Mouse (Mus musculus) liver, adult 2 months (tissue): Measurements from ENCODE around the gene Myo18b. TPM values are rescaled to one million over a fixed set of nuclear protein-coding genes. Genes with fewer than 3 reads are reported as not detected.

ENCODE experiments used
- DNase-seq: peaks from one replicate; pipeline ENCODE4 v3.0.0-alpha.2; 2011; ENCODE audit warnings: low read depth, low spot score; ENCODE audit errors: extremely low read depth
- H3K27ac ChIP-seq: fragments of 200-500 bp; replicated peaks from 2 replicates; pipeline ENCODE4 v1.5.1; 2012; ENCODE audit warnings: low read depth, mild to moderate bottlenecking, control low read depth, inconsistent platforms, low read length; ENCODE audit not compliant: insufficient read depth
- H3K27me3 ChIP-seq: fragments of 200-500 bp; 2 replicates; pipeline ENCODE4 v1.6.1; 2012; ENCODE audit warnings: mild to moderate bottlenecking, moderate library complexity, low read length, inconsistent platforms; ENCODE audit not compliant: control insufficient read depth, insufficient read depth
- H3K36me3 ChIP-seq: fragments of 200-500 bp; 2 replicates; pipeline ENCODE4 v1.6.1; 2012; ENCODE audit warnings: low read length, inconsistent platforms; ENCODE audit not compliant: control insufficient read depth, insufficient read depth
- H3K4me1 ChIP-seq: fragments of 200-500 bp; 2 replicates; pipeline ENCODE4 v1.6.1; 2011; ENCODE audit warnings: low read length; ENCODE audit not compliant: control insufficient read depth, insufficient read depth
- H3K4me3 ChIP-seq: fragments of 200-500 bp; 2 replicates; pipeline ENCODE4 v1.5.1; 2011; ENCODE audit warnings: low read depth, mild to moderate bottlenecking, control low read depth, low read length, moderate library complexity; ENCODE audit not compliant: insufficient read depth
- H3K79me2 ChIP-seq: fragments of 200-500 bp; 2 replicates; pipeline ENCODE4 v1.6.1; 2012; ENCODE audit warnings: inconsistent platforms, mild to moderate bottlenecking, low read length, moderate library complexity; ENCODE audit not compliant: control insufficient read depth, insufficient read depth
- H3K9ac ChIP-seq: fragments of 200-500 bp; 2 replicates; pipeline ENCODE4 v1.6.1; 2012; ENCODE audit warnings: low read depth, mild to moderate bottlenecking, control low read depth, inconsistent platforms, low read length
- CTCF ChIP-seq: fragments of 200-500 bp; IDR thresholded peaks from 2 replicates; pipeline ENCODE4 v1.5.1; 2011; ENCODE audit warnings: low read depth, low read length, control low read depth
- POLR2A ChIP-seq: fragments of 200-500 bp; IDR thresholded peaks from 2 replicates; pipeline ENCODE4 v1.6.1; 2011; ENCODE audit warnings: low read length, control low read depth; ENCODE audit not compliant: insufficient read depth; ENCODE audit errors: extremely low read depth
- WGBS: fragments of 180-500 bp; shearing (Covaris S2); methylation state at CpG from one replicate; pipeline ENCODE4 v1.1.7; 2018; 5-methylcytosine and 5-hydroxymethylcytosine counted together
- polyA plus RNA-seq: library from polyadenylated mRNA; depleted of rRNA; stranded (reverse); fragments of >200 nt; gene quantifications from 2 replicates; pipeline ENCODE4 v1.2.3, GENCODE M21; 2012
- total RNA-seq: library from RNA; depleted of rRNA; stranded (reverse); fragments of >200 nt; gene quantifications from 2 replicates; pipeline ENCODE4 v1.2.3, GENCODE M21; 2014

Gene Myo18b
- total and polyA plus RNA-seq, 2 experiments = 0.04 to 0.28 TPM

- no peak for DNase-seq
- Histone ChIP-seq H3K27ac (no peak overlapping the region), H3K36me3 (no peaks in the 10 kb centered on the region), H3K4me1 (no peaks in the 10 kb centered on the region; the same call in 1 of the 2 replicates), H3K9ac (no peak overlapping the region), H3K27me3 (no peaks in the 10 kb centered on the region), H3K4me3 (no peak overlapping the region), H3K79me2 (no peaks in the 10 kb centered on the region)
- WGBS = 89% methylated on average over 11 of the region's 11 CpGs
- no peak for TF ChIP-seq POLR2A
- TF ChIP-seq CTCF = no peak
Observed at GRCm38 (mm10) chr5:112932878-112933567, 36.9 kb upstream of the Myo18b start.

GRCm38 (mm10) chr5:112931901-112932300 is 35.7 kb upstream of the Myo18b start:
- H3K9ac ChIP-seq = no peak overlapping the region
- H3K4me1 ChIP-seq = no peaks in the 10 kb centered on the region; the same call in 1 of the 2 replicates
- H3K79me2 ChIP-seq = no peaks in the 10 kb centered on the region
- no peak for DNase-seq
- no peak overlapping the region for H3K4me3 ChIP-seq
- TF ChIP-seq POLR2A (no peak), CTCF (no peak)
- H3K27me3 ChIP-seq = no peaks in the 10 kb centered on the region
- no peaks in the 10 kb centered on the region for H3K36me3 ChIP-seq
- H3K27ac ChIP-seq = no peak overlapping the region
- 89% methylated on average over 5 of the region's 5 CpGs for WGBS

GRCm38 (mm10) chr5:112928201-112928881 is 32.2 kb upstream of the Myo18b start:
- no peaks in the 10 kb centered on the region for H3K27me3 ChIP-seq
- TF ChIP-seq POLR2A = no peak
- no peak for TF ChIP-seq CTCF
- no peak overlapping the region for H3K27ac ChIP-seq
- 73% methylated on average over 10 of the region's 10 CpGs for WGBS
- H3K9ac ChIP-seq = no peak overlapping the region
- H3K4me3 ChIP-seq = no peak overlapping the region
- no peaks in the 10 kb centered on the region for H3K36me3 ChIP-seq
- no peak for DNase-seq
- no peaks in the 10 kb centered on the region for H3K79me2 ChIP-seq
- no peaks in the 10 kb centered on the region for H3K4me1 ChIP-seq

GRCm38 (mm10) chr5:112925422-112925821 is 29.3 kb upstream of the Myo18b start:
- Histone ChIP-seq H3K79me2 (no peaks in the 10 kb centered on the region), H3K27ac (no peak overlapping the region), H3K27me3 (no peaks in the 10 kb centered on the region), H3K9ac (no peak overlapping the region), H3K36me3 (no peaks in the 10 kb centered on the region), H3K4me1 (peaks cover 8% of the 10 kb centered on the region), H3K4me3 (no peak overlapping the region)
- TF ChIP-seq POLR2A (no peak), CTCF (no peak)
- WGBS = 99% methylated on average over 5 of the region's 5 CpGs
- no peak for DNase-seq

GRCm38 (mm10) chr5:112924806-112925205 is 28.6 kb upstream of the Myo18b start:
- no peak for TF ChIP-seq POLR2A
- no peak for TF ChIP-seq CTCF
- Histone ChIP-seq H3K9ac (no peak overlapping the region), H3K4me1 (peaks cover 8% of the 10 kb centered on the region), H3K79me2 (no peaks in the 10 kb centered on the region), H3K36me3 (no peaks in the 10 kb centered on the region), H3K4me3 (no peak overlapping the region), H3K27ac (no peak overlapping the region), H3K27me3 (no peaks in the 10 kb centered on the region)
- 72% methylated on average over 8 of the region's 8 CpGs for whole genome bisulfite sequencing
- no peak for DNase-seq

- H3K4me1 ChIP-seq = peaks cover 8% of the 10 kb centered on the region
- DNase-seq = no peak
- no peak overlapping the region for H3K9ac ChIP-seq
- 96% methylated on average over 14 of the region's 14 CpGs for WGBS
- no peak overlapping the region for H3K27ac ChIP-seq
- H3K4me3 ChIP-seq = no peak overlapping the region
- H3K79me2 ChIP-seq = no peaks in the 10 kb centered on the region
- no peaks in the 10 kb centered on the region for H3K27me3 ChIP-seq
- H3K36me3 ChIP-seq = no peaks in the 10 kb centered on the region
- no peak for TF ChIP-seq CTCF
- no peak for TF ChIP-seq POLR2A
Observed at GRCm38 (mm10) chr5:112923841-112924240, 27.7 kb upstream of the Myo18b start.
